ENCODE assay signal across 8 mouse cellular contexts in the genomic region with DNA sequence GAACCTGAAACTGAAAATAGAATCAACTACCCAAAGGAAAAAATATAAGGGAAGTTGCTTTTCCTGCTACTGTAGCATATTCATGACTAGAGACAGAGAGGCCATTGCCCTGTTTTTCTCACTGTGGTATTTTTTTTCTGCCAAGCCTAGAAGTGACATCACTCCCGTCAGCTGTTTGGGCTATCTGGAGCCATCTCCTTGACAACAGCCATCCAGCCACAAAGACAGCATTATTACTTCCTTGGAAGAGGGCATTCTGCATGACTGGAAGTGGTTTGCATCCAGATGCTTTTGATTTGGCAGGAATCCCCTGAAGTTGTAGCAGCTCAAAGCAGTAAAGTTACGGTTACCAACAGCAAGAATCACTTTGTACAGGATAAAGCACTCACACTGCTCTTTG. TPM values are rescaled to one million over a fixed set of nuclear protein-coding genes. Genes with fewer than 3 reads are reported as not detected.
DNase-seq lines count a peak whose midpoint lies in the region; ATAC-seq lines count a peak whose summit lies in the region.
"Had no signal": no experiment of that assay in that cellular context is flagged by ENCODE, and none has a peak within 500 bp of the region (broad histone marks: within the 10 kb centered on the region; RNA-seq: fewer than 3 reads in every experiment).

No protein-coding gene starts in this region.

- H3K4me2 ChIP-seq in embryonic facial prominence, embryonic 12.5 days (replicated peaks), result no peak overlapping the region
- H3K4me2 ChIP-seq in liver, embryonic 12.5 days, result no peak overlapping the region

- H3K9me3 ChIP-seq in embryonic facial prominence, embryonic 12.5 days, result no peaks in the 10 kb centered on the region
- H3K9me3 ChIP-seq in liver, embryonic 12.5 days (replicated peaks), result no peaks in the 10 kb centered on the region

- H3K4me1 ChIP-seq in embryonic facial prominence, embryonic 12.5 days, result peaks cover 21% of the 10 kb centered on the region
- peaks cover 16% of the 10 kb centered on the region for H3K4me1 ChIP-seq in liver, embryonic 12.5 days

- no peak overlapping the region for H3K4me3 ChIP-seq in embryonic facial prominence, embryonic 12.5 days
- H3K4me3 ChIP-seq in liver, embryonic 12.5 days, result no peak overlapping the region

- no peaks in the 10 kb centered on the region for H3K36me3 ChIP-seq in embryonic facial prominence, embryonic 12.5 days
- H3K36me3 ChIP-seq in liver, embryonic 12.5 days, result no peaks in the 10 kb centered on the region

- DNase-seq in right cerebral cortex, adult 18-20 months, result peak; percentile 57
- DNase-seq in right cerebral cortex, adult 2 months (ENCODE audit: low spot score in 2 of 2), result no peak
- peak; percentile 88 for DNase-seq in layer of hippocampus, adult 9-11 months
- DNase-seq in urinary bladder, postnatal 10 days (ENCODE audit: low spot score), result no peak

- no peaks in the 10 kb centered on the region for H3K27me3 ChIP-seq in embryonic facial prominence, embryonic 12.5 days
- H3K27me3 ChIP-seq in liver, embryonic 12.5 days (replicated peaks), result no peaks in the 10 kb centered on the region

- 24% methylated on average over 2 of the region's 2 CpGs for WGBS in embryonic facial prominence, embryonic 12.5 days
- 67% methylated on average over 2 of the region's 2 CpGs for WGBS in liver, embryonic 12.5 days (ENCODE audit: insufficient replicate concordance)

- no peak overlapping the region for H3K9ac ChIP-seq in embryonic facial prominence, embryonic 12.5 days
- H3K9ac ChIP-seq in liver, embryonic 12.5 days, result no peak overlapping the region

- H3K27ac ChIP-seq in embryonic facial prominence, embryonic 12.5 days, result 0 out of 2 replicates have a peak overlapping the region, but pooled peaks have one; percentile 6
- no peak overlapping the region for H3K27ac ChIP-seq in liver, embryonic 12.5 days
- H3K27ac ChIP-seq: stomach, postnatal 0 days had no signal

- no peak for ATAC-seq in embryonic facial prominence, embryonic 12.5 days (ENCODE audit: insufficient number of reproducible peaks, insufficient read depth, low FRiP score, low TSS enrichment)
- no peak for ATAC-seq in monocyte, adult 5-6 weeks (replicated peaks; ENCODE audit: insufficient number of reproducible peaks, low FRiP score, low TSS enrichment, poor library complexity, severe bottlenecking)
- ATAC-seq in liver, embryonic 12.5 days, result no peak

RNA-seq across cellular contexts. Expression of a gene that starts 1.9 kb away (rescaled TPM):
- polyA plus RNA-seq in embryonic facial prominence, embryonic 12.5 days (2016; fragmentation: Nextera tagmentation; extraction: Ambion mirVana), result 27.6 and 30.6 TPM in 2 replicates
- total RNA-seq in monocyte, adult 5-6 weeks (2017), result 18.5 to 31.7 TPM (median 30.0 TPM) in 3 replicates
- polyA plus RNA-seq in liver, embryonic 12.5 days (2016; fragmentation: Nextera tagmentation; extraction: Ambion mirVana), result 11.7 and 12.3 TPM in 2 replicates

Comparison
In these comparisons a context has a peak if more than half of its experiments do, and no peak if none do; other contexts are left out.
1. DNase-seq: peak in right cerebral cortex, adult 18-20 months (single experiment) and layer of hippocampus, adult 9-11 months (single experiment); none in right cerebral cortex, adult 2 months (0 of 2) and urinary bladder, postnatal 10 days (single experiment).